Mouse (Mus musculus): ENCODE data around the gene Kcne1l.
A peak's percentile ranks its signal among the peaks of the same experiment; 100 is the strongest.

The Kcne1l gene

GRCm38 (mm10) chrX:142305869-142306581 lies at the start of gene Kcne1l:
Gene Kcne1l, minus strand, starts transcription at chrX:142306294.
- DNase-seq (ENCODE audit: low spot score in 2 of 2): no peak

DNA sequence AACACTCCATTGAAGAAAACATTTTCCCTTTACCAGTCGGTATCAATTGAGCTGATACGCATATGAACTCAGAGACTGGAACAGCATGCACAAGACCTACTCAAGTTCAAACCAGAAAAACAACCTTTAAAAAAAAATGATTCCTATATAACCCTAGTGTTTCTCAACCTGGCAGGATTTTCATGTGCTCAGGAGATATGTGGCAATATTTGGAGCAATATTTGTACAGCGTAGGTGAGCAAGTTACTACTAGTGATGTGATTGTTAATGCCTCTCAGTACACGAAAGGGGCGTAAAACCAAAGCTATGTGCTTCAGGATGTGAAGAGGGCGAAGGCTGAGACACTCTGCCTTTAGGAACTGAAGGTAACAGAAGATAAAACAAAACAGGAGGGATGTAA lies 30.1 kb upstream of the Kcne1l start:
- DNase-seq (ENCODE audit: low spot score in 2 of 2): no peak

GRCm38 (mm10) chrX:142335502-142335901 lies 29.4 kb upstream of the Kcne1l start:
- DNase-seq (ENCODE audit: low spot score in 2 of 2): no peak

DNA sequence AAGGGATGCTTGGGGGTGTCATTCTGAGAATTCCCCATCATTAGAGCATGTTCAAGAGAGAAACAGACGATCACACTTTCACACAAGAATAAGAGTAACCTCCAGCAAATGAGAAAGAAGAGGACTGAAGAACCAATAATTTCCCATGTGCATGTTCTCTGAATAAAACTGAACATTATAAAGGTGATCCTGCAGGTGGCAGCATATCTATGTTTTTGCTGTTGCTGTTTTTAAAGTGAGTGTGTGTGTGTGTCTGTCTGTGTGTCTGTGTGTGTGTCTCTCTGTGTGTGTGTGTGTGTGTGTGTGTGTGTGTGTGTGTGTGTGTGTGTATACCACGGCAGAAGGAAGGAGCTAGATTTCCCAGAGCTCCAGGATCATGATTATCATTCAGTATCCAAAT lies 19.7 kb upstream of the Kcne1l start:
- no peak for DNase-seq (ENCODE audit: low spot score in 2 of 2)

DNA sequence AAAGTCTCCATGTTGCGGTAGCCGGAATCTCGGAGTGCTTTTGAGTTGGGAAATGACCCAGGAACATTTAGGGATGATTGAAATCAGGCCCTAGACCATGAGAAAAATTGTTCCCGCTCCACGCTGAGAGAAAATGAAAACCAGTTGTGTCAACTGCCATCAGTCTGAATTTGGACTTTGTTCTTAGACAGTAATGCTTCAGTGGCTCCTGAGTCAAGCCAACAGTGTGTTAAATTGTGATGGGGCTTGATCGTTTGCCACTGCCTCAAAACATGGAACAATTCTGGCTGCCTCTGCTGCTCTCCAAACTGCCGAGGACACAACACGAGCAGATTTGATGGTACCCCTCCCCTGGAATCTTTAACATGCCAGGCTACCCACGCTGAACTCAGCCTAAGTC lies 10.0 kb upstream of the Kcne1l start:
- DNase-seq (ENCODE audit: low spot score in 2 of 2): no peak

DNA sequence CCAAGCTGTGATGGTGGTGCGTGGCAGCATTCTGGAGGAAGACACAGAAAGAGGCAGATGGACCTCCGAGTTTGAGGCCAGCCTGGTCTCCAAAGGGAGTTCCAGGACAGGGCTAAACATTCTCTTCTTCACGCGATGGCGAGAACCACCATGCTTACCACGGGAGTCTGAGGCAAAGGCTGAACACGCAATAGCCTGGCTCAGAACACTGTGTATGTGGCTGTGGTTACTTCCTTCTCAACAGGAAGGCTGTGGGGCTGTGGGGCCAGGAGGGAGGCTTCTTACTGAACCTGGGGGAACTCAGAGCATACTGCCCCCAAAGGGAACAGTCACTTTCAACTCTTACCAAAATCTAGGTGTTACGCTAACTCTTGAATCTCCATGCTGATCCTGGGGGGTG lies 9.2 kb upstream of the Kcne1l start:
- DNase-seq (ENCODE audit: low spot score in 2 of 2): no peak

GRCm38 (mm10) chrX:142314307-142315024 lies 8.4 kb upstream of the Kcne1l start:
- DNase-seq (ENCODE audit: low spot score in 2 of 2): peak; percentile 57 to 68

DNA sequence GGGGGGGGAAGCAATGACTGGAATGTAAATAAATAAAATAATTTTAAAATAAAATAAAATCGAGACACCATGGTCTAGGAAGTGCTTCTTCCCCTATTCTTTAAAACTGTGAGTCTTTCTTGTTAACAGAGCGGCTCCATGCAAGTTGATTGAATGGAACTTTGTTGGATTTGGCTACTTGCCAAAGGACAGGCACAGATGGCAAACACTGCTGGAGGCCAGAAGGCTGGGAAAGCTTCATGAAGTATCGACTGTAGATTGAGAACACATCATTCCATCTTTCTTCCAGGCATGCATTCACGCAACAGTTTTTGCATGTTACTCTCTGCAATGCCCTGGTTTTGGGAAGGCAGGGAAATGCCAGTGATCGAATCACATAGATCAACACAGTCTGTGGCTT lies 4.3 kb upstream of the Kcne1l start:
- DNase-seq (ENCODE audit: low spot score in 2 of 2): no peak

GRCm38 (mm10) chrX:142305010-142305868 lies 855 bp downstream of the Kcne1l start:
- no peak for DNase-seq (ENCODE audit: low spot score in 2 of 2)

DNA sequence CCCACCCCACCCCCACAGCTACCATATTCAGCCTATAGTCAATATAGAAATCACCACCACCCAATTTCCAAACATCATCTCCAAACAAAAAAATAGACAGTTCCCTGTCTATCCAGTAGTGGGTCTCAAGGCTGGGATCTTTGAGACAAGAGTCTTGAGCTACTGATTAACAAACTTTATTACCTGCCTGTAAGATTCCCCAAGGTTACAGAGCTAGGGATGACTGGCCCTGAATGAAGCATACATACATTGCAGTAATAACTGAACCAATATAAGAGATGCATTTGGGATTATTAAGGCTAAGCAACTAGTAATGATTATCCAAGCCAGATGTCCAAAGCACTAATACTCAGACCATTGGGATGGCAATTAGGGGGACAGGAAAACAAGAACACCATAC lies 1.5 kb downstream of the Kcne1l start:
- DNase-seq (ENCODE audit: low spot score in 2 of 2): no peak

DNA sequence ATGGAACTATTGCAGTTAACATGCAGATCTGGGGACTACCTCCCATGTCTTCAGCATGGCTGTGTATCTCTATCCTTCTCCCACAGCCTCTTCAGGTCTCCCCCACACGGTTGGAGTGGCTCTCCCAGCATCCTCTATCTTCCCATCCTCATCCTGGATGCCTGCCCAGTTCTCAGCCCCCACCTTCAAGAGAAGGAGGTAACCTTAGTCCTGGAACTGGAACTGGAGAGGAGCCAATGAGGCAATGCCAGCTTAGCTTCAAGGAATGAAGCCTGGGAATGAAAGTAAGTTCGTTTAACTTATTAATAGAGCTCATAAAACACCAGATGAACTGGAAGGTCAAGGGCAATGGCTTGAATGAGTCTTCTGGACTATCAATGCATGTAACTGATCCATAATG lies 2.6 kb downstream of the Kcne1l start:
- DNase-seq (ENCODE audit: low spot score in 2 of 2): no peak

- no peak for DNase-seq (ENCODE audit: low spot score in 2 of 2)
These were observed 20.2 kb downstream of the Kcne1l start for GRCm38 (mm10) chrX:142285905-142286304.

- no peak for DNase-seq (ENCODE audit: low spot score in 2 of 2)
These were observed 29.5 kb downstream of the Kcne1l start for GRCm38 (mm10) chrX:142276573-142276972.

DNA sequence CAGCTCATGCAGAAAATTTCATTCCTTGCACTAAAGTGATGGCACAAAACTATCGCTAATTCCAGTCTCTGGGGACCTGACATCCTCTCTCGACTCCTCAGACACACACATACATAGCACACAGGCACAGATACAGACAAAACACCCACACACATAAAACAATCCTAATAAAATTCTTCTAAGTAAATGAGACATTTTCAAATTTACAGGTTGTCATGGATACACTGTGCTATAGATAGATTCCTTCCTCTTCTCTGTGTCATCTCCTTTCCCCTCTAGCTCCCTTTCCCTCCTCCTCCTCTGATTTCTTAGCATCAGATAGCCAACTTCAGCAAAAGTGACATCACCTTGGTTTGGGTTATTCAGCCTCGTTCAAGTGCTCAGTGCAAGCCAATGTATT lies 30.1 kb downstream of the Kcne1l start:
- DNase-seq (ENCODE audit: low spot score in 2 of 2): no peak
